Mouse (Mus musculus): Measurements from ENCODE around the gene Ghdc. TPM values are rescaled to one million over a fixed set of nuclear protein-coding genes. Genes with fewer than 3 reads are reported as not detected.
A peak's percentile ranks its signal among the peaks of the same experiment; 100 is the strongest.

Gene Ghdc
- polyA plus RNA-seq, 1 experiment from 2014 or later: 4.5 TPM

- H3K4me3 ChIP-seq (ENCODE audit: low read depth, low read length): no peak overlapping the region
- ATAC-seq (ENCODE audit: low read depth): no peak
These were observed 35.5 kb downstream of the Ghdc start for GRCm38 (mm10) chr11:100735134-100735865.

GRCm38 (mm10) chr11:100730477-100731205 is 40.1 kb downstream of the Ghdc start:
- Histone ChIP-seq H3K9ac (replicated peaks; ENCODE audit: low read depth, low read length) (no peak overlapping the region), H3K4me3 (ENCODE audit: low read depth, low read length) (no peak overlapping the region), H3K27ac (ENCODE audit: low read depth, low read length) (no peak overlapping the region), H3K9me3 (ENCODE audit: control insufficient read depth, low read length) (no peaks in the 10 kb centered on the region), H3K4me1 (ENCODE audit: control insufficient read depth, insufficient read depth, low read length) (no peaks in the 10 kb centered on the region), H3K36me3 (ENCODE audit: control insufficient read depth, insufficient read depth, low read length) (0 out of 2 replicates have a peak, but pooled peaks cover 3% of the 10 kb centered on the region), H3K27me3 (ENCODE audit: control insufficient read depth, insufficient read depth, low read length) (no peaks in the 10 kb centered on the region), H3K4me2 (ENCODE audit: low read depth, low read length) (no peak overlapping the region)
- ATAC-seq (ENCODE audit: low read depth): no peak
- WGBS: 91% methylated on average over 6 of the region's 6 CpGs

More at GRCm38 (mm10) chr11:100735134-100735865, 35.5 kb downstream of the Ghdc start:
- Histone ChIP-seq H3K36me3 (ENCODE audit: control insufficient read depth, insufficient read depth, low read length) (no peaks in the 10 kb centered on the region), H3K9me3 (ENCODE audit: control insufficient read depth, low read length) (no peaks in the 10 kb centered on the region), H3K4me1 (ENCODE audit: control insufficient read depth, insufficient read depth, low read length) (peaks cover 17% of the 10 kb centered on the region), H3K4me2 (ENCODE audit: low read depth, low read length) (peak overlapping the region; percentile 1; the same call in 1 of the 2 replicates), H3K27me3 (ENCODE audit: control insufficient read depth, insufficient read depth, low read length) (no peaks in the 10 kb centered on the region), H3K27ac (ENCODE audit: low read depth, low read length) (no peak overlapping the region), H3K9ac (replicated peaks; ENCODE audit: low read depth, low read length) (no peak overlapping the region)
- 95% methylated on average over 9 of the region's 9 CpGs for WGBS

- no peak overlapping the region for H3K4me2 ChIP-seq (ENCODE audit: low read depth, low read length)
- H3K36me3 ChIP-seq (ENCODE audit: control insufficient read depth, insufficient read depth, low read length): 0 out of 2 replicates have a peak, but pooled peaks cover 3% of the 10 kb centered on the region
- H3K4me3 ChIP-seq (ENCODE audit: low read depth, low read length): no peak overlapping the region
- H3K4me1 ChIP-seq (ENCODE audit: control insufficient read depth, insufficient read depth, low read length): no peaks in the 10 kb centered on the region
- WGBS: 94% methylated on average over 4 of the region's 4 CpGs
- no peaks in the 10 kb centered on the region for H3K9me3 ChIP-seq (ENCODE audit: control insufficient read depth, low read length)
- no peak overlapping the region for H3K9ac ChIP-seq (replicated peaks; ENCODE audit: low read depth, low read length)
- no peak overlapping the region for H3K27ac ChIP-seq (ENCODE audit: low read depth, low read length)
- no peaks in the 10 kb centered on the region for H3K27me3 ChIP-seq (ENCODE audit: control insufficient read depth, insufficient read depth, low read length)
- ATAC-seq (ENCODE audit: low read depth): no peak
These were observed 40.8 kb downstream of the Ghdc start for GRCm38 (mm10) chr11:100729976-100730375.

DNA sequence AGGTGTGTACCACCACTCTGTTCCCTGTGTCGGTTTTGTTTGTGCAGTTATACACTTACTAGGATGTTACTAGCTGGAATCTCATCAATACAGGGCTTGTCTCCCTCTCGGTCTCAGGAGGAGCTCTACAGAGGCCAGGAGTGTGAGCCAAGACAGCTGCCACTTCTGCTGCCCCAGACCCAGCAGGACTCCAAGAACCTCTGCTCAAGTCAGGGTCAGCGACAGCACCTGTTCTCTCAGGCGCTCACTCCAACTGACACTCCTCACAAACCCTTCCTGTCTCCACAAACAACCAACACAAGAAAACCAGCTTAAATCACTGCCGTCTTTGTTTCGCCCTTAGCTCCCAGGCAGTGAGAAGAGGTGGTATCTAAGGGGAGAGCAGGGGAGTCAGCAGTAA is 42.2 kb downstream of the Ghdc start:
- 82% methylated on average over 6 of the region's 6 CpGs for WGBS
- Histone ChIP-seq H3K9me3 (ENCODE audit: control insufficient read depth, low read length) (no peaks in the 10 kb centered on the region), H3K36me3 (ENCODE audit: control insufficient read depth, insufficient read depth, low read length) (0 out of 2 replicates have a peak, but pooled peaks cover 3% of the 10 kb centered on the region), H3K9ac (replicated peaks; ENCODE audit: low read depth, low read length) (no peak overlapping the region), H3K27ac (ENCODE audit: low read depth, low read length) (no peak overlapping the region), H3K27me3 (ENCODE audit: control insufficient read depth, insufficient read depth, low read length) (no peaks in the 10 kb centered on the region), H3K4me2 (ENCODE audit: low read depth, low read length) (no peak overlapping the region), H3K4me3 (ENCODE audit: low read depth, low read length) (no peak overlapping the region), H3K4me1 (ENCODE audit: control insufficient read depth, insufficient read depth, low read length) (no peaks in the 10 kb centered on the region)
- no peak for ATAC-seq (ENCODE audit: low read depth)

- 93% methylated on average over 3 of the region's 3 CpGs for WGBS
- no peak overlapping the region for H3K27ac ChIP-seq (ENCODE audit: low read depth, low read length)
- no peak for ATAC-seq (ENCODE audit: low read depth)
- no peaks in the 10 kb centered on the region for H3K27me3 ChIP-seq (ENCODE audit: control insufficient read depth, insufficient read depth, low read length)
- no peak overlapping the region for H3K4me3 ChIP-seq (ENCODE audit: low read depth, low read length)
- H3K36me3 ChIP-seq (ENCODE audit: control insufficient read depth, insufficient read depth, low read length): 0 out of 2 replicates have a peak, but pooled peaks cover 3% of the 10 kb centered on the region
- no peaks in the 10 kb centered on the region for H3K9me3 ChIP-seq (ENCODE audit: control insufficient read depth, low read length)
- no peaks in the 10 kb centered on the region; the same call in 1 of the 2 replicates for H3K4me1 ChIP-seq (ENCODE audit: control insufficient read depth, insufficient read depth, low read length)
- no peak overlapping the region for H3K4me2 ChIP-seq (ENCODE audit: low read depth, low read length)
- H3K9ac ChIP-seq (replicated peaks; ENCODE audit: low read depth, low read length): no peak overlapping the region
These were observed 43.6 kb downstream of the Ghdc start for GRCm38 (mm10) chr11:100727201-100727600.

GRCm38 (mm10) chr11:100724919-100725512 is 45.7 kb downstream of the Ghdc start:
- H3K4me2 ChIP-seq (ENCODE audit: low read depth, low read length): no peak overlapping the region
- no peak overlapping the region for H3K9ac ChIP-seq (replicated peaks; ENCODE audit: low read depth, low read length)
- no peaks in the 10 kb centered on the region; the same call in 1 of the 2 replicates for H3K4me1 ChIP-seq (ENCODE audit: control insufficient read depth, insufficient read depth, low read length)
- no peak overlapping the region for H3K27ac ChIP-seq (ENCODE audit: low read depth, low read length)
- ATAC-seq (ENCODE audit: low read depth): no peak
- 0 out of 2 replicates have a peak, but pooled peaks cover 3% of the 10 kb centered on the region for H3K36me3 ChIP-seq (ENCODE audit: control insufficient read depth, insufficient read depth, low read length)
- no peaks in the 10 kb centered on the region for H3K27me3 ChIP-seq (ENCODE audit: control insufficient read depth, insufficient read depth, low read length)
- H3K9me3 ChIP-seq (ENCODE audit: control insufficient read depth, low read length): no peaks in the 10 kb centered on the region
- no peak overlapping the region for H3K4me3 ChIP-seq (ENCODE audit: low read depth, low read length)
- 56% methylated on average over 5 of the region's 5 CpGs for WGBS

- H3K27me3 ChIP-seq (ENCODE audit: control insufficient read depth, insufficient read depth, low read length): no peaks in the 10 kb centered on the region
- no peak for ATAC-seq (ENCODE audit: low read depth)
- no peak overlapping the region for H3K9ac ChIP-seq (replicated peaks; ENCODE audit: low read depth, low read length)
- H3K27ac ChIP-seq (ENCODE audit: low read depth, low read length): no peak overlapping the region
- peaks cover 14% of the 10 kb centered on the region for H3K36me3 ChIP-seq (ENCODE audit: control insufficient read depth, insufficient read depth, low read length)
- no peak overlapping the region for H3K4me2 ChIP-seq (ENCODE audit: low read depth, low read length)
- WGBS: 55% methylated on average over 2 of the region's 2 CpGs
- H3K4me1 ChIP-seq (ENCODE audit: control insufficient read depth, insufficient read depth, low read length): no peaks in the 10 kb centered on the region; the same call in 1 of the 2 replicates
- H3K9me3 ChIP-seq (ENCODE audit: control insufficient read depth, low read length): no peaks in the 10 kb centered on the region
- H3K4me3 ChIP-seq (ENCODE audit: low read depth, low read length): no peak overlapping the region
These were observed 48.2 kb downstream of the Ghdc start for GRCm38 (mm10) chr11:100722493-100723028.

DNA sequence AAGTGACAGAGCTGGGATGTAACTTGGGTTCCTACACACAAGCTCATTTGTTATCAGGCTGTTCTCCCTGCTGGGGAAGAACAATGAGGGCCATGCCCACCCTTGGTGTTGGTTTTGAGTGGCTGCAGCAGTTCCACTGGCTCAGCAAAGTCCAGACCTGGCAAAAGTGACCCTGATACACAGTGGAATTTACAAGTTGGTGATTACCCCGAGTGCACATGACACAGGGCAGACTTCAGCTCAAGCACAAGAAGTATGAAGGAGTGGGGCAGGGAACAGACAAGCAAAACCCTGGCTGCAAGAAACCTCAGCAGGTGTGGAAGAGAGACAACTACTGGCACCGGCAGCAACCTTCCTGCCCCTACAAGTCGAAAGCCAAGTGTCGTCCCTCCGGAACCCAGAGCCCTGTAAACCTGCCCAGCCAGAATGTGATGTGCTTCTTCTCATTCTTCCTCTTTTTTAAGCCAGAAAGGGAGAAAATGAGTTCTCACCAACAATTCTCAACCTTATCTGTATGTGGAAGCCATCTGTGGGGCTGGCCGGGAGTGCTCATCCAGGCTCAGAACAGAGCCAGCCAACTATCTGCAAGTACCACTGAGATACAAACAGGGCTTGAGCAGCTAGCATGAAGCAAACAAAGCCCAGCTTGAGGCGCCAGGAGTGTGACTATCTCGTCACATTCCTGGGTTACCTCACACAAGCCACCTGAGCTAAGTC is 48.8 kb downstream of the Ghdc start:
- H3K9ac ChIP-seq (replicated peaks; ENCODE audit: low read depth, low read length): no peak overlapping the region
- H3K36me3 ChIP-seq (ENCODE audit: control insufficient read depth, insufficient read depth, low read length): peaks cover 16% of the 10 kb centered on the region
- H3K9me3 ChIP-seq (ENCODE audit: control insufficient read depth, low read length): no peaks in the 10 kb centered on the region
- H3K4me2 ChIP-seq (ENCODE audit: low read depth, low read length): no peak overlapping the region
- WGBS: 71% methylated on average over 8 of the region's 8 CpGs
- H3K4me3 ChIP-seq (ENCODE audit: low read depth, low read length): no peak overlapping the region
- H3K27me3 ChIP-seq (ENCODE audit: control insufficient read depth, insufficient read depth, low read length): no peaks in the 10 kb centered on the region
- no peaks in the 10 kb centered on the region; the same call in 1 of the 2 replicates for H3K4me1 ChIP-seq (ENCODE audit: control insufficient read depth, insufficient read depth, low read length)
- no peak for ATAC-seq (ENCODE audit: low read depth)
- no peak overlapping the region for H3K27ac ChIP-seq (ENCODE audit: low read depth, low read length)

Data from neural tube, embryonic 14.5 days (tissue).